In genomic region chr2:157418206-157418605, GRCm38 (mm10) we compare ENCODE assay signal across 9 mouse cellular contexts. TPM values are rescaled to one million over a fixed set of nuclear protein-coding genes. Genes with fewer than 3 reads are reported as not detected.
DNase-seq lines count a peak whose midpoint lies in the region; ATAC-seq and TF ChIP-seq lines count a peak whose summit lies in the region.
"Had no signal": no experiment of that assay in that cellular context is flagged by ENCODE, and none has a peak within 500 bp of the region (broad histone marks: within the 10 kb centered on the region; RNA-seq: fewer than 3 reads in every experiment).

Gene Src (plus strand): TSS chr2:157418444.

- 24% methylated on average over 13 of the region's 13 CpGs for WGBS in hindbrain, embryonic 13.5 days
- WGBS in lung, postnatal 0 days, result 30% methylated on average over 13 of the region's 13 CpGs

- TF ChIP-seq CTCF in lung, postnatal 0 days (IDR thresholded peaks at IDR 0.05), result no peak

- H3K9ac ChIP-seq in hindbrain, embryonic 13.5 days, result no peak within 1 kb of the TSS; the same call in 1 of the 2 replicates
- no peak within 1 kb of the TSS for H3K9ac ChIP-seq in lung, postnatal 0 days (replicated peaks; ENCODE audit: low read depth)
- H3K9ac ChIP-seq: liver, embryonic 13.5 days had no signal

- no peak within 1 kb of the TSS for H3K4me3 ChIP-seq in hindbrain, embryonic 13.5 days
- H3K4me3 ChIP-seq in lung, postnatal 0 days (ENCODE audit: low read depth, low read length), result no peak within 1 kb of the TSS
- H3K4me3 ChIP-seq: liver, embryonic 13.5 days had no signal

- intact Hi-C loops in heart, postnatal 14 days (cut with DNase I), result no loop called here

- TF ChIP-seq EP300 in lung, postnatal 0 days (IDR thresholded peaks at IDR 0.05), result no peak

- H3K27ac ChIP-seq in hindbrain, embryonic 13.5 days, result peak within 1 kb of the TSS; percentile 48; the same call in 1 of the 2 replicates
- peak within 1 kb of the TSS; percentile 66 for H3K27ac ChIP-seq in lung, postnatal 0 days (ENCODE audit: low read length)
- H3K27ac ChIP-seq: liver, embryonic 13.5 days had no signal

- 0 out of 2 replicates have a peak within 1 kb of the TSS, but pooled peaks have one; percentile 17 for H3K4me2 ChIP-seq in hindbrain, embryonic 13.5 days
- peak within 1 kb of the TSS; percentile 17; the same call in 1 of the 2 replicates for H3K4me2 ChIP-seq in lung, postnatal 0 days (replicated peaks; ENCODE audit: low read depth, low read length)
- H3K4me2 ChIP-seq: liver, embryonic 13.5 days had no signal

- H3K4me1 ChIP-seq in hindbrain, embryonic 13.5 days (replicated peaks), result peaks cover 28% of the 10 kb centered on the region
- H3K4me1 ChIP-seq in lung, postnatal 0 days (ENCODE audit: insufficient read depth, low read depth, low read length), result peaks cover 15% of the 10 kb centered on the region; the same call in 1 of the 2 replicates

- H3K36me3 ChIP-seq in hindbrain, embryonic 13.5 days, result no peaks in the 10 kb centered on the region
- no peaks in the 10 kb centered on the region for H3K36me3 ChIP-seq in lung, postnatal 0 days (ENCODE audit: insufficient read depth, low read length)
- H3K36me3 ChIP-seq: liver, embryonic 13.5 days had no signal

- H3K27me3 ChIP-seq in hindbrain, embryonic 13.5 days, result no peaks in the 10 kb centered on the region
- no peaks in the 10 kb centered on the region for H3K27me3 ChIP-seq in lung, postnatal 0 days (replicated peaks; ENCODE audit: insufficient read depth, low read length)

- H3K9me3 ChIP-seq in hindbrain, embryonic 13.5 days, result no peaks in the 10 kb centered on the region
- H3K9me3 ChIP-seq in lung, postnatal 0 days (ENCODE audit: low read length), result no peaks in the 10 kb centered on the region
- H3K9me3 ChIP-seq: liver, embryonic 13.5 days had no signal

- no peak for DNase-seq in heart, postnatal 4 days
- no peak for DNase-seq in heart, postnatal 14 days
- no peak for DNase-seq in adrenal gland, adult 8-10 months
- DNase-seq in lung, postnatal 0 days (ENCODE audit: low spot score), result peak; percentile 80
- no peak for DNase-seq in urinary bladder, postnatal 14 days (ENCODE audit: low spot score)
- DNase-seq in gastrocnemius, postnatal 10 days, result no peak
- DNase-seq in ovary, adult 18-20 months (ENCODE audit: low spot score), result no peak
- DNase-seq: liver, embryonic 13.5 days had no signal

- no peak for ATAC-seq in hindbrain, embryonic 13.5 days (ENCODE audit: low FRiP score)
- peak; percentile 31 for ATAC-seq in lung, postnatal 0 days

RNA-seq across cellular contexts. Expression of gene Src, which starts in this region (rescaled TPM):
- 10 to 100 TPM; 11.8 to 13.7 TPM for total RNA-seq in heart, postnatal 4 days (2021)
- total RNA-seq in heart, postnatal 14 days (2021), result 1 to 10 TPM; 5.5 to 6.9 TPM
- 10 to 100 TPM; 18.3 to 32.9 (median 24.8) TPM for total RNA-seq in adrenal gland, adult 8-10 months (2022)
- polyA plus RNA-seq in hindbrain, embryonic 13.5 days (2015; fragmentation: Nextera tagmentation; extraction: Ambion mirVana), result 31.3 and 31.8 TPM in 2 replicates
- polyA plus RNA-seq in lung, postnatal 0 days (2015; fragmentation: Nextera tagmentation; extraction: Ambion mirVana), result 16.4 and 18.2 TPM in 2 replicates
- total RNA-seq in gastrocnemius, postnatal 10 days (2021), result 10 to 100 TPM in 1 of 2 experiments, 1 to 10 TPM in 1; 6.8 to 11.2 TPM
